Mouse (Mus musculus) kidney, postnatal 4 days (tissue): ENCODE results near the gene Zfp574.

ENCODE experiments used
- DNase-seq, 2 experiments: peaks; one replicate each; pipeline ENCODE4 v3.0.0; 2021; ENCODE audit warnings: mixed read lengths in 2 of 2

The Zfp574 gene

GRCm38 (mm10) chr7:25120061-25120834 lies 47.9 kb downstream of the Zfp574 start:
- DNase-seq, result peak; percentile 15 to 42

GRCm38 (mm10) chr7:25121240-25121786 lies 48.9 kb downstream of the Zfp574 start:
- DNase-seq, result no peak

- DNase-seq, result no peak
These were observed 53.4 kb downstream of the Zfp574 start for GRCm38 (mm10) chr7:25125716-25126281.

- no peak for DNase-seq
These were observed 55.6 kb downstream of the Zfp574 start for GRCm38 (mm10) chr7:25127971-25128370.

- DNase-seq, result no peak
These were observed 57.1 kb downstream of the Zfp574 start for GRCm38 (mm10) chr7:25129390-25129979.

GRCm38 (mm10) chr7:25130565-25130964 lies 58.2 kb downstream of the Zfp574 start:
- DNase-seq, result no peak

- no peak for DNase-seq
These were observed 58.9 kb downstream of the Zfp574 start for GRCm38 (mm10) chr7:25131247-25131646.

- peak in 1 of 2 experiments; percentile 36 for DNase-seq
These were observed 60.1 kb downstream of the Zfp574 start for GRCm38 (mm10) chr7:25132318-25132960.
